Mouse (Mus musculus) kidney, postnatal 14 days (tissue): Measurements from ENCODE around the gene Fam178b.
"Not testable (repeated sequence)": the region's sequence is repeated elsewhere in the genome, so short reads cannot be mapped to it uniquely, and the experiment has no call there.

Experiments
- DNase-seq: peaks from one replicate; pipeline ENCODE4 v3.0.0; 2022; ENCODE audit warnings: mixed read lengths

The Fam178b gene

GRCm38 (mm10) chr1:36540807-36541206 is 142.2 kb downstream of the Fam178b start:
- no peak for DNase-seq

GRCm38 (mm10) chr1:36540132-36540531 is 142.9 kb downstream of the Fam178b start:
- DNase-seq = no peak

- DNase-seq = peak; percentile 92
Measured at GRCm38 (mm10) chr1:36539186-36539585, 143.8 kb downstream of the Fam178b start, which contains the start of gene Gm42417. TSS of gene Gm42417 (minus strand) at chr1:36539429.

- no peak for DNase-seq
Measured at GRCm38 (mm10) chr1:36538727-36539126, 144.3 kb downstream of the Fam178b start.

DNA sequence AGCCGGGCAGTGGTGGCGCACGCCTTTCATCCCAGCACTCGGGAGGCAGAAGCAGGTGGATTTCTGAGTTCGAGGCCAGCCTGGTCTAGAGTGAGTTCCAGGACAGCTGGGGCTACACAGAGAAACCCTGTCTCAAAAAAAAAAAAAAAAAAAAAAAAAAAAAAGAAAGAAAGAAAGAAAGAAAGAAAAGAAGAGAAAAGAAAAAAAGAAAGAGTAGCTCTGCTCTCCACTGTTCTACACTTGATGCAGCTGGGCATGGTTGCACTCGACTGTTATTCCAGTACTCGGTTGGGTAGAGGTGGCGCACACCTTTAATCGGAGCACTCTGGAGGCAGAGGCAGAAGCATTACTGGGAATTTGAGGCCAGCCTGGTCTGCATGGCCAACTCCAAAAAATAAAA is 146.2 kb downstream of the Fam178b start, which contains the start of gene Ankrd23:
Ankrd23 (minus strand) TSS at position 101 of the 400 bp plus-strand sequence.
- not testable (repeated sequence) for DNase-seq

- DNase-seq = no peak
Measured at GRCm38 (mm10) chr1:36536397-36536728, 146.6 kb downstream of the Fam178b start.

DNA sequence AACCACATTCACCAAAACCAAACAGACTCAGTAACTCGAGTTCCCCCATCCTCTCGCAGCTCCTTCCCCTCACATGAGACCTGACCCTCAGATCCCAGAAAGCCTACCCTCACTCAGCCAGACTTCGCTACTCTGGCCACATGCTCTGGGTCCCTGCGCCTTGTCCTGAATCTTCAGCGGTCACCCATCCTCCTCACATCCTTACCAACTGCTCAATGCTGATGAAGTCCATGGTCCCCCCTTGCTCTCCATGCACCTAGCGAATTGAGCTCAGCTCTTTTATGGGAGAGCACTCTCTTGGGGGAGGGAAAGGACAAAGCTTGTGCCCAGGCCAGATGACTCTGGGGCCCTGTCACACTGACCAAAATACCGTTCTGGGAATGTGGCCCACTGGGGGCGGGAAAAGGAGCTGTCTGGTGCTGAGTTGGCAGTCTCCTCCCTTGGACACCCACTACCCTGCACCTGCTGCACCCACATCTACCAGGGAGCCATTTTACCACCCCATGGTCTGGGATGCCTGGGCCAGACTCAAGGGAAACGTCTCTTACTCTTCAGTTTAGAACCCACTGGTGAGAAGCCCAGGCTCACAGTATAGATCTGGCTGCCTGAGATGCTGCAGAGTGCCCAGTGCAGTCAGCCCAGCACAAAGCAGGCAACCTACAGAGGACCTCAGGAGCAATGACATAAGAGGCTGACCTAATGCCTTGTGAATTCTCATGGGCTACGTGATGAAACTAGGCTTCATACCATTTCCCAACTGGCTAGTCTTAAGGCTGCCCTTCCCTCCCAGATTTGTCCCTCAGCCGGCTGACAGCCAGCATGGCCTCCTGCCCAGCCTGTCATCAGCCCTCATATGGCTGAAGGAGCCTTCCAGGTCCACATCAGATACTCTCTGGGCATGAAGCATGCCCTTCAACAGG is 147.2 kb downstream of the Fam178b start:
- DNase-seq = no peak

DNA sequence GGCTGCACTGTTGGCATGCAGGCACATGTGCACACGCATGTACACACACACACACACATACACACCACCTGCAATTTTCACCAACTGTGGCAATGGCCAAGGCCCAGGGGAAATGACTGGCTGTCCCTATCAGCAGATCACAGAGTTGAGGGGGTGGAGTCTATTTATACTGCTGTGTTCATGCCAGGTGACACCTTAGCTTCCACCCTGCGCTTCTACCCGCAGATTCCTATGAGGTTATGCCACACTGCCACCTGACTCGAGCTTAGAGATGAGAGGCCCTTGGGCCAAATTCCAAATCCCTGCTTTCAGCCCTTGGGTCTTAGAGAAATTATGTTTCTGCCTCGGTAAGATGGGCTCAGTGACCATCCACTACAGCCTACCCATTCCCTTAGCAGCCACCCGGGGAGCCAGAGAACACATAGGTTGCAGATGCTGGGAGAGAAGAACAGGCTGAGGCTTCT is 148.4 kb downstream of the Fam178b start:
- peak; percentile 50 for DNase-seq

GRCm38 (mm10) chr1:36533546-36533945 is 149.4 kb downstream of the Fam178b start:
- DNase-seq = no peak

GRCm38 (mm10) chr1:36531461-36531860 is 151.5 kb downstream of the Fam178b start:
- no peak for DNase-seq

DNA sequence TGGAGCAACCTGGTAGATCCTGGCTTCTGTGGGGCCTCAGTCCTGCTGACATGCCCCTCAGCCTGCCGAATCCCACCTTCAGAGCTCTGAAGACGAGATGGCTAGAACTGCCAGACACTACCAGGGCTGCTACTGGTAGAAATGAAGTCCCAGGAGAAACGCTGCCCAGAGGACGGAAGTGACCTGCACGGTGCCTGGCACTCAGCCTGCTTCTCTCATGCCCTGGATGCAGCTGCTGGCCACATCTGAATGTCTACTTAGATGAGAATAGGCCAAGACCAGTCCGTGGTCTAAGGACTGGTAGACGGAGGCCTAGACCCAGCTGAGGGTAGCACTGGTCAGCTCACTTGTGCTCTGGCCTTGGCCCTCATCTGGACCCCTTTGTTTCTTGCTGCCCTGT is 152.0 kb downstream of the Fam178b start:
- no peak for DNase-seq

DNA sequence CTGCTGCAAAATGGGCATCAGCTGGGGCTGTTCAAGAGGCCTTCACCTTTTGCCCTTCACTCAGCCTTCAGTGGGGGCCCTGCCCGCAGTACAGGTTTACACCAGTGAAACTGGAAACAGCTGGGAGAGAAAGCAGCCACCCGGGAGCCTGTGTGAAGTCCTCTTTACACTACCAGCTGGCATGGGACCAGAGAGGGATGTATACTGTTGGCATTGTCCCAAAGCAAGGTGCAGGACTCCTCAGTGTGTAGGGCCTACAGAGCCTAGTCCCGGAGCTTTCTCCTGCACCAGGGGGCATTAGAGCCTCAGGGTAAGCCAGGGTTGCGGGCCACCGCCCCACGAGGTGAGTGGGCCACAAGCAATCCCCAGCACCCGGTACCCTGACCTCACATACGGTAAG is 152.5 kb downstream of the Fam178b start:
- DNase-seq = no peak

- DNase-seq = no peak
Measured at GRCm38 (mm10) chr1:36529875-36530274, 153.1 kb downstream of the Fam178b start.

GRCm38 (mm10) chr1:36529274-36529673 is 153.7 kb downstream of the Fam178b start:
- DNase-seq = no peak

DNA sequence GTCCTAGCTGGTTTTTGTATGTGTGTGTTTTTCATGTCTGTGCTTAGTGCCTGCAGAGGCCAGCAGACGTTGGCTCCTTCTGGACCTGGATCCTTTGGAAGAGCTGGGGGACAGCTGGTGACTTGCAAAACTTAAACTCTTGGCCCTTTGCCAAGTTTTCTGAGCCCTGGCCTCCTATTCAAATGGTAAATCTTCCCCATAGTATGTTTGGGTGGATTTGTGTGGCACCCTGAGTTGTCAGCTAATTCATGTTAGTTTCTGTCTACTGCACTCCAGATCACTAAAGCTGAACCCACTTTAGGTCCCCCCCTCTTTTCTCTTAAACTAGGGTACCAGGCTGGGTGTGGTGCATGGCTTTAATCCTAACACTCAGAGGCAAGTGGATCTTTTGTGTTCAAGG is 154.6 kb downstream of the Fam178b start:
- no peak for DNase-seq

DNA sequence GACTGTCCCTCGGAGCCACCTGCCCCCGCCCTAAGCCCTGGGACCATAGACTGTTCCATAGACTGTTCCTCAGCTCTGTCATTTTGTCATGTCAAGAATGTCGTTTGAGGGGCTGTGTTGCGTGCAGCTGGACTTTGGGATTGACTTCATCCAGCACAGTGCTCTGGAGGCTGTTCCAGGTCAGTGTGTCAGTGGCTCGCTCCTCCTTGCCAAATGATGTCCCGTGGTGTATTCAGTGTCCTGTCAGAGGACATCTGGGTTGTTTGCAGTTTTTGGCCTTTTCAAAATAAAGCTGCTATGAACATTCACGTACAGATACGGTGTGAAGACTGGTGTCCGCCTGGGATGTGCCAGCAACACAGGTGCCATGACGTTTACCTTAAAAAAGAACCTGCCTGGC is 156.1 kb downstream of the Fam178b start:
- DNase-seq = no peak

GRCm38 (mm10) chr1:36525774-36526173 is 157.2 kb downstream of the Fam178b start:
- DNase-seq = no peak

DNA sequence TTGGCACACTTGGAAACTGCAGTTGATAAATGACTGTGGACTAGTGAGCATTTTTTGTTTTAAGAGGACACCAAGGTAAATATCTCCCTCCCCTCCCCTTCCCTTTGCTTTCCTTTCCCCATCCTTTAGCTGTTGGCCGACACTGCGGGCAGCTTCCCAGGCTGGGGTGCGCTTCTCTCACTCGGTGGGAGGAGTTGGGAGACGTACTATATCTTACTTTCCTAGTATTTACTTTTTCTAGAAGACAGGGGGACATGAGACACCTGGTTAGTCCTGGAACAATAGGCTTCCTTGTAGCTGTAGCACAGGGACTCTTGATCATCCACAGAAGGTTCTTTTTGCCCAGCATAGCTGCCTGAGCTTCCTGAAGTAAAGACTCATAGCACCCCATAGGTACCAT is 158.9 kb downstream of the Fam178b start:
- no peak for DNase-seq

- DNase-seq = no peak
Measured at GRCm38 (mm10) chr1:36523332-36524013, 159.5 kb downstream of the Fam178b start.

GRCm38 (mm10) chr1:36522210-36522609 is 160.8 kb downstream of the Fam178b start:
- no peak for DNase-seq

- DNase-seq = no peak
Measured at GRCm38 (mm10) chr1:36519626-36520025, 163.4 kb downstream of the Fam178b start.

- DNase-seq = no peak
Measured at GRCm38 (mm10) chr1:36518259-36518658, 164.7 kb downstream of the Fam178b start.

DNA sequence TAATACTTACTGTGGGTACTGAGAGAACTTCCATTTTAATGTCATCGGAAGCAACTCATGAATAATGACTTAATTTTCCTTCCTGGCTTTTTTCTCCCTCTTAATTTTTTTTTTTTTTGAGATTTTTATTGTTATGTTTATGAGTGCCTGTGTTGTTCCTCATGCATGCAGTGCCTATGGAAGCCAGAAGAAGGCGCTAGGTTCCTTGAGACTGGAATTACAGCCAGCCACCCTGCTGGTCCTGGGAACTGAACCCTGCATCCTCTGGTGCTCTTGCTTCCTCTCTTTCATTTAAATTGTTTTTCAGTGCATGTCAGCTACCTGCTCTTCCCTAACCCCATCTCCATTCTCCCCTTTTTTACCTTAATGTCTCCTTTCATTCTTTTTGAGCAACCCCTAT is 169.3 kb downstream of the Fam178b start:
- peak; percentile 55 for DNase-seq

DNA sequence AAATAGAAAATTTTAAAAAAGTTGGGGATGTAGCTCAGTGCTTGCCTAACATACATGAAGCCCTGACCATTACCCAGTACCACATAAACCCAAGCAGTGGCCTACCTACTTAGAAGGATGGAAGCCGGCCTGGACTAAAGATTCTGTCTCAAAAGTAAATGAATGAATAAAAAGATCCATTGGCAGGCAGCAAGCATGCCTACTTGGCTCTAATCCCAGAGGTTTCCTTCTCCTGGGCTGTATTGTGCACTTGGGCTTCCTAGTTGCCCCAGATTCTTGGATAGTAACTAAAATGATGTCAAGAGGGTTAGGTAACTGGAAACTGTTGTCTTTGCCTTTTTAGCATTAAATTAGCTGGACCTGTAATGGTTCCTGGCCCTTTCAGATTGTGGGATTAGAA is 169.7 kb downstream of the Fam178b start:
- DNase-seq = peak; percentile 55
